In the genomic region with DNA sequence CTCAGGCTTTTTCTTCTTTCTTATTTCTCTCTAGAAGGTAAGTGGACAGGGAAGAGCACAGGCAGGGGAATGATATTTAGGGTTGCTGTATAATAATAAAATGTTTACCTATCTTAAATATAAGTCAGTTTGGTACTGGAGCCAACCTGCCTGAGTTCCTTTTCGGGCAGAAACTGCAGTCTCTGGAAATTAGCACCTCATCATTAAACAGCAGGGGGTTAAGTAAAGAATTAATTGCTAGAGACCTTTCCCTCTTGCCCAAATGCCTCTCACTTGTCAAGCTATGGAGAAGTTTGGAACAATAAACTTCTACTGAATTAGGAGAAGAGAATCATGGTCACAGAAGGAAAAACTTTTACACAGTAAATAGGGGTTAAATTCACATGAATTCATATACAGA, we compare ENCODE assay signal across 24 mouse cellular contexts.
DNase-seq lines count a peak whose midpoint lies in the region; ATAC-seq and TF ChIP-seq lines count a peak whose summit lies in the region.
"Had no signal": no experiment of that assay in that cellular context is flagged by ENCODE, and none has a peak within 500 bp of the region (broad histone marks: within the 10 kb centered on the region; RNA-seq: fewer than 3 reads in every experiment).

No protein-coding gene starts in this region.

- H3K4me1 ChIP-seq in forebrain, embryonic 11.5 days (replicated peaks; ENCODE audit: control insufficient read depth, insufficient read depth, low read length): no peaks in the 10 kb centered on the region
- H3K4me1 ChIP-seq in forebrain, postnatal 0 days (ENCODE audit: insufficient read depth): no peaks in the 10 kb centered on the region
- H3K4me1 ChIP-seq in forebrain, embryonic 14.5 days (ENCODE audit: control insufficient read depth, insufficient read depth, low read length): peaks cover 5% of the 10 kb centered on the region
- no peaks in the 10 kb centered on the region for H3K4me1 ChIP-seq in forebrain, embryonic 16.5 days (replicated peaks; ENCODE audit: control insufficient read depth, insufficient read depth, low read length)
- H3K4me1 ChIP-seq: embryonic facial prominence, embryonic 13.5 days; embryonic facial prominence, embryonic 15.5 days had no signal

- H3K4me3 ChIP-seq in forebrain, embryonic 11.5 days (ENCODE audit: low read depth, low read length): no peak overlapping the region
- no peak overlapping the region for H3K4me3 ChIP-seq in forebrain, postnatal 0 days (ENCODE audit: low read depth, low read length)
- H3K4me3 ChIP-seq in forebrain, embryonic 14.5 days (ENCODE audit: low read depth, low read length): no peak overlapping the region
- H3K4me3 ChIP-seq in forebrain, embryonic 16.5 days (replicated peaks; ENCODE audit: low read length): no peak overlapping the region
- H3K4me3 ChIP-seq: embryonic facial prominence, embryonic 13.5 days; embryonic facial prominence, embryonic 15.5 days; erythroblast, embryonic 14.5 days had no signal

- no peak overlapping the region for H3K4me2 ChIP-seq in forebrain, embryonic 11.5 days (ENCODE audit: low read depth, low read length, severe bottlenecking)
- no peak overlapping the region for H3K4me2 ChIP-seq in forebrain, postnatal 0 days (ENCODE audit: low read depth)
- H3K4me2 ChIP-seq in forebrain, embryonic 14.5 days (ENCODE audit: low read length): no peak overlapping the region
- H3K4me2 ChIP-seq in forebrain, embryonic 16.5 days (ENCODE audit: low read length): no peak overlapping the region
- H3K4me2 ChIP-seq: embryonic facial prominence, embryonic 13.5 days; embryonic facial prominence, embryonic 15.5 days had no signal

- peak; percentile 32 for ATAC-seq in forebrain, embryonic 11.5 days (replicated peaks; ENCODE audit: low FRiP score)
- no peak for ATAC-seq in forebrain, postnatal 0 days
- ATAC-seq in forebrain, embryonic 14.5 days: peak; percentile 43
- ATAC-seq in forebrain, embryonic 16.5 days: peak; percentile 32; the same call in 1 of the 2 replicates
- ATAC-seq: activated CD4-positive, CD25-positive, alpha-beta regulatory T cell, adult 4 months; CD4-positive, CD25-positive, alpha-beta regulatory T cell, adult 4 months; Patski had no signal

- H3K9ac ChIP-seq in forebrain, embryonic 11.5 days (ENCODE audit: low read length): no peak overlapping the region
- H3K9ac ChIP-seq in forebrain, postnatal 0 days: no peak overlapping the region
- no peak overlapping the region for H3K9ac ChIP-seq in forebrain, embryonic 14.5 days (ENCODE audit: low read length)
- no peak overlapping the region for H3K9ac ChIP-seq in forebrain, embryonic 16.5 days (replicated peaks; ENCODE audit: low read depth, low read length)
- H3K9ac ChIP-seq: embryonic facial prominence, embryonic 13.5 days; embryonic facial prominence, embryonic 15.5 days had no signal

- no peaks in the 10 kb centered on the region for H3K27me3 ChIP-seq in forebrain, embryonic 11.5 days (ENCODE audit: control insufficient read depth, insufficient read depth, low read length)
- H3K27me3 ChIP-seq in forebrain, postnatal 0 days (ENCODE audit: insufficient read depth, low read length): no peaks in the 10 kb centered on the region
- H3K27me3 ChIP-seq in forebrain, embryonic 14.5 days (replicated peaks; ENCODE audit: control insufficient read depth, insufficient read depth, low read length): no peaks in the 10 kb centered on the region
- H3K27me3 ChIP-seq in forebrain, embryonic 16.5 days (replicated peaks; ENCODE audit: control insufficient read depth, insufficient read depth, low read length): no peaks in the 10 kb centered on the region
- H3K27me3 ChIP-seq: CH12.LX; embryonic facial prominence, embryonic 13.5 days; embryonic facial prominence, embryonic 15.5 days; Patski had no signal

- H3K36me3 ChIP-seq in forebrain, embryonic 11.5 days (ENCODE audit: control insufficient read depth, insufficient read depth, low read length): no peaks in the 10 kb centered on the region
- H3K36me3 ChIP-seq in forebrain, postnatal 0 days (ENCODE audit: insufficient read depth): no peaks in the 10 kb centered on the region
- no peaks in the 10 kb centered on the region for H3K36me3 ChIP-seq in forebrain, embryonic 14.5 days (ENCODE audit: control insufficient read depth, insufficient read depth, low read length)
- H3K36me3 ChIP-seq in forebrain, embryonic 16.5 days (ENCODE audit: control insufficient read depth, insufficient read depth): no peaks in the 10 kb centered on the region
- H3K36me3 ChIP-seq: embryonic facial prominence, embryonic 13.5 days; embryonic facial prominence, embryonic 15.5 days; G1E had no signal

- TF ChIP-seq CTCF in forebrain, postnatal 0 days (IDR thresholded peaks at IDR 0.05; ENCODE audit: low read depth): no peak

- no peaks in the 10 kb centered on the region for H3K9me3 ChIP-seq in forebrain, embryonic 11.5 days (ENCODE audit: control insufficient read depth, low read length)
- no peaks in the 10 kb centered on the region for H3K9me3 ChIP-seq in forebrain, postnatal 0 days (ENCODE audit: low read length)
- H3K9me3 ChIP-seq in forebrain, embryonic 14.5 days (replicated peaks; ENCODE audit: control insufficient read depth, low read length): no peaks in the 10 kb centered on the region
- no peaks in the 10 kb centered on the region for H3K9me3 ChIP-seq in forebrain, embryonic 16.5 days (ENCODE audit: control insufficient read depth, low read length)
- H3K9me3 ChIP-seq: embryonic facial prominence, embryonic 13.5 days; embryonic facial prominence, embryonic 15.5 days; G1E had no signal

- peak overlapping the region; percentile 31; the same call in 1 of the 2 replicates for H3K27ac ChIP-seq in forebrain, embryonic 11.5 days (ENCODE audit: low read depth, low read length)
- no peak overlapping the region for H3K27ac ChIP-seq in forebrain, postnatal 0 days (ENCODE audit: low read depth, low read length)
- H3K27ac ChIP-seq in forebrain, embryonic 14.5 days (ENCODE audit: low read depth, low read length): no peak overlapping the region; the same call in 1 of the 2 replicates
- H3K27ac ChIP-seq in forebrain, embryonic 16.5 days (ENCODE audit: low read length): no peak overlapping the region
- H3K27ac ChIP-seq: embryonic facial prominence, embryonic 13.5 days; embryonic facial prominence, embryonic 15.5 days had no signal

- DNase-seq in forebrain, embryonic 11.5 days (ENCODE audit: low spot score): no peak
- DNase-seq in forebrain, postnatal 0 days: no peak
- peak; percentile 4 for DNase-seq in retina, postnatal 1 day
- no peak for DNase-seq in retina, embryonic 14.5 days (ENCODE audit: low spot score)
- peak; percentile 69 for DNase-seq in forebrain, embryonic 14.5 days (ENCODE audit: low spot score)
- no peak for DNase-seq in thymus, postnatal 36 days
- DNase-seq in right cerebral cortex, postnatal 25 days: no peak
- DNase-seq: adrenal gland, adult 8-10 months; adrenal gland, postnatal 14 days; B cell, adult 2 months; cerebellum, adult 11-12 months; cerebellum, adult 2 months; cerebellum, adult 9-10 months; cerebellum, postnatal 10 days; cerebellum, postnatal 25 days had no signal

- WGBS in forebrain, embryonic 11.5 days: 23% methylated on average over 1 of the region's 1 CpGs
- WGBS in forebrain, postnatal 0 days: 7% methylated on average over 1 of the region's 1 CpGs
- WGBS in forebrain, embryonic 14.5 days: 3% methylated on average over 1 of the region's 1 CpGs
- WGBS in forebrain, embryonic 16.5 days: 5% methylated on average over 1 of the region's 1 CpGs

Comparison
In these comparisons a context has a peak if more than half of its experiments do, and no peak if none do; other contexts are left out.
1. DNase-seq: peak in retina, postnatal 1 day (single experiment) and forebrain, embryonic 14.5 days (single experiment); none in forebrain, embryonic 11.5 days (single experiment), forebrain, postnatal 0 days (single experiment), retina, embryonic 14.5 days (single experiment), thymus, postnatal 36 days (0 of 2) and right cerebral cortex, postnatal 25 days (single experiment).